Mouse (Mus musculus) 3134 (cell line): ENCODE measurements around the gene Vcam1.

Experiments
- DNase-seq: peaks from one replicate; pipeline ENCODE4 v3.0.0-alpha.2; 2011; ENCODE audit warnings: low spot score; ENCODE audit not compliant: insufficient read length; ENCODE audit errors: extremely low read depth

Gene Vcam1

DNA sequence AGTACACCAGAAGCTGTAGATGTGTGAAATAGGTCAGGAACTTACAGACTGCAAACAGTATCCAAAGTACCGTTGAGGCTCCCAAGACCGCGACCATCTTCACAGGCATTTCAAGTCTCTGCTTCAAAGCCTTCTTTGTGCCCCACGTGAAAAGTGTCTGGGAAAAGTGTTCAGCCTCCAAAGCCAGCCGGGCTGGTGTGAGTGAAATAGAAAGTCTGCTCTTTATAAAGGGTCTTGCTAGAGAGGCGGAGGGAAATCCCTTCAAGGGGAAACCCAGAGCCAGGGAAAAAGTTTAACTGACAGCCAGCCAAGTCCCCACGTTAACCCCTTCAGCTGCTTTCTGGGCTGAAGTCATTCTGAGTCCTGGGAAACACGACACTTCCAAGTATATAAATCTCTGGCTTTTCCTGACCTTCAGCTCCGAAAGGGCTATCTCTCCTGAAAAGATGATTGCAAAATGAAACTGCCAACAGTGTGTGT is at the start of gene Vcam1:
Gene Vcam1 (minus strand): TSS at position 430 of the 480 bp plus-strand sequence.
- DNase-seq: peak; percentile 27

- no peak for DNase-seq
These were observed 45.6 kb upstream of the Vcam1 start for GRCm38 (mm10) chr3:116175106-116175505.

DNA sequence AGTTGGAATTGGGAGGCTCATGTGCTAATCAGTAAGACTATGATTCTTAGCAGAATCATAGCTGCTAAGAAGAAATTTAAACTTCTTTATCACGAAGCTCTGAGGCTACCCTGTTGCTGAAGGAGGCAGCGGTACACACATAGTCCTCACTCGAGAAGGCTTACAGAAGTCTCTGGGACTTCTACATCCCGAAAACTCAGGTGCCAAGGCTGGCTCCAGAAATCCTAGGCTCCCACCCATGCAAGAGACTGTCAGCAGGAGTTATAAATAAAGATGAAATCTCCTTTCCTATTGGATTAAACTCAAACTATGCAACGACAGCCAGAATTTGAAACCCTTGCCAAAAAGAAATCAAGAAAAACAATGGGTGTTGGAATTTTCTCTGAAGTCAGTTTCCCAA is 42.0 kb upstream of the Vcam1 start:
- no peak for DNase-seq

GRCm38 (mm10) chr3:116168056-116168455 is 38.6 kb upstream of the Vcam1 start:
- no peak for DNase-seq

DNA sequence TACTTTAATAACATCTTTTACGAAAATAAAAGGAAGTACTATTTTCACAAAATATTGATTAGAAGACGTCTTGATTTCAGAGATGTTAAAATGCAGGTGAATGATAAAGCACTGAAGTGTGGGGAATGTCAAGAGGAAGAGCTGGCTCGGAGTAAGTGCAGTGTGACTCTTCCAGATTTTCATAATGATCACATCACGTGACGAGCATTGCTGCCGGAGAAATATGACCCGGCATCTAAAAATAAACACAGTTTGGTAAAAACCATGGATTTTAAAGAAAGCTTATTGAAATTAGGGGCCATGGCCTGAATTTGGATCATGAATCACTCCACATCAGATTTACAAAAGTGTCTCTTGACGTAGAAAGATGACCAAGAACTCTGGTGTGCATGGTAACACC is 36.8 kb upstream of the Vcam1 start:
- no peak for DNase-seq

- DNase-seq: no peak
These were observed 35.5 kb upstream of the Vcam1 start for GRCm38 (mm10) chr3:116165030-116165429.

DNA sequence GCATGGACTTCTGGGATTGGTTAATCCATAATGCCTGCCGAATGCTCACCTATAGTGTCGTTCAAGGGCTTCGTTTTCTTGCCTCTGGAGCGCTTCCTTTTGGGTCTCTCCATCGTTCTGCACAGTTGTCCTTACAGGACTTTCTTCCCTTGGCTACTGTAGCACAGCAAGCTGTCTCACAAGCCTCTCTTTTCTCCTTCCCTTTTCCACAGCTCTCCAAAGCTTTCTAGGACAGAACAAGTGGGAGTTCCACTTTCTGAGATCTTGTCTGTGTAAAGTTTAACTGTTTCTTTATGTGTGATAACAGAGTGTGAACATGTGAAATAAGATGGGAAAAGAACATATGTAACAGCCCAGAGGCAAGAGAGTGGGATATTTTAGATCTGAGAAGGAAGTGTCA is 34.0 kb upstream of the Vcam1 start:
- no peak for DNase-seq

DNA sequence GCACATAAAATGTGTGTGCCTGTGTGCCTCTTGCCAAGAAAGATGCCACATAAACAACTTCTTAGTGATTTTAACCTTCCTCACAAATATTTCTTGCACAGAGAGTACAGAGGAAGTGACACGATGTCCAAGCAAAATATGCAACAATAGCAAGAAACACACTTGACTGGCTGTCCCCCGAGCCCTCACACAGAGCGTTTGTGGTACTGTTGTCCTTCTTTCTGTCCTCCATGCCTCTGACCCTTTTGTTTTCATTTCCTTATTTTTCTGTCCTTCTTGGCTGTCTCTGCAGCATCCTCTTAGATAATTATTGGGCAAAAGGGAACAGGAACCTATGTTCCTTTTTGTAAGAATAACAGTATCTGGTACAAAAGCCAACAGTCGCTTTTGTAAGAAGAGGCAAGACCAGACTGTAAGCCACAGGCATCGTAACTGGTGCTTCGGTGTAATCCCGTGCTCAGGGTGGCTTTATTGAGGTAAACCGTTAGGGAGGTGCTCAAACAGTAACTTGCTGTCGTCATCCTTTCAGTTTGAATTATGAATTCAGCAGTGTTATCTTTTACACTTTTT is 32.7 kb upstream of the Vcam1 start:
- DNase-seq: no peak

DNA sequence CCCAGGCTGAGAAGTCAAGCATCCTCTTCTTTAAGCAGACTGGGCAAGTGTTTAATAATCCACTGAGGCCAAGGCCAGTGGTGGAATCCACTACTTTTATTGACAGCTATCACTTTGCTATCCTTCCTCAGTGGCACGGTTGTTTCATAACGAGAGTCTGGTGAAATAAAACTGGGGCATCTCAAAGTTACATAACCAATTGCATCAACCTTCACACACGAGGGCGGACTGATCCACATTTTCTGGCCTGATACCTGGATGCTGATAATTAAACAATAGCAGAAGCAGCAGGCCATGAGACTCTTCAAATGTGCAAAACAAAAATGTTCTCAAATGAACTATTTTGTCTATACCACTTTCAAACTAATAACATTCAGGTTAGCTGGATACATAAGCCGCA is 29.9 kb upstream of the Vcam1 start:
- no peak for DNase-seq

GRCm38 (mm10) chr3:116157447-116157990 is 28.0 kb upstream of the Vcam1 start:
- DNase-seq: no peak

- DNase-seq: no peak
These were observed 20.7 kb upstream of the Vcam1 start for GRCm38 (mm10) chr3:116150056-116150632.

- no peak for DNase-seq
These were observed 19.6 kb upstream of the Vcam1 start for GRCm38 (mm10) chr3:116149096-116149495.

DNA sequence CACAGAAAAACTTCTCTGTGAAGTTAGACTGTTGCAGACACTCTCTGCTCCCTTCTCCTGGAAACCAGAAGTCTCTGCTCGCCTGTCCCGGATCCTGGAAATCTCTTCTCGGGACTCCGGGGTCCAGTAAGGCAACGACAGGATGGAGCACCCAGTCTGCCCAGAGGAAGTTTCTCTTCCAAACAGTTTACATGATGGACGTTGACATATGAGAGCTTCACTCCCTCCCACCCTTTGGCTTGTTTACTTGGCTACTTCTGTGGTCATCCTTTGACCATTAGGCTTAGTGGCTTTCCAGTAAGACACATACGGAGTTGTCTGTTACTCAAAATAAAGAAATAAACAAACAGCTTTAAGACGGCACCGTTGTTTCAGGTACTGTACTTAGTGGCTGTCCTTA is 19.2 kb upstream of the Vcam1 start:
- no peak for DNase-seq

DNA sequence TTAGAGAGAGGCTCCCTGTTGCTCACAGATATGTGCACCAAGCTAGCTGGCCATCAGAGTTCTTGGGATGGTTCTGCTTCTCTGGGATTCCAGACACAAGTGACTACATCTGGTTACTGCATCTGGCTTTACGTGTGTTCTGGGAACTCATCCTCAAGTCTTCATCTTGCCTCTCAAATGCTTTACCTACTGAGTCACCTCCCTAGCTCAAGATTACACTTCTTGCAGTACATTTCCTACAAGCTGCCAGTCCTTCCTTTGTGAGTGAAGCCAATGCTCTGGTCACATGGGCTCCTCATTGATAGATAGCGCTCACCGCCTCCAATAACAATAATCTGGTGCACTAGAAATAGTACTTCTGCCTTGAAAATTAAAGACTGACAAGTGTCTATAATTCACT is 11.7 kb upstream of the Vcam1 start:
- DNase-seq: no peak

DNA sequence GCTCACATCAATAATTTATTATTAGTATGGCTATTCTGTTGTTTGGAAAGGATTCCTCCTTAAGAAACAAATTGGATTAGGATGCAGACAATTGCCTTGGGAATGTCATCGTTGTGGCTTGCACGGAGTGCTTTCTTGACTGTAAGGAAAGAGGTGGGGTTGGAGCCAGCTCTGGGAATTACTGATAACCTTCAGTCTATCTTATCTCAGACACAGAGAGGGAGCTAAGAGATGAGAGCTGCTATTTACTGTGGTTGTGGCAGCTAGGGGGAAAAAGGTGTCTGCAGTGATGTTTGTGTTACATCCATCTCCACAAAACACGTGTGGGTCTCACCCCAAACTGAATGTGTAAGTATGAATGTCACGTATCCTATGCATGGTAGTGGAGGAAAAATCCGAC is 9.5 kb upstream of the Vcam1 start:
- DNase-seq: no peak

GRCm38 (mm10) chr3:116138081-116138480 is 8.6 kb upstream of the Vcam1 start:
- DNase-seq: no peak

DNA sequence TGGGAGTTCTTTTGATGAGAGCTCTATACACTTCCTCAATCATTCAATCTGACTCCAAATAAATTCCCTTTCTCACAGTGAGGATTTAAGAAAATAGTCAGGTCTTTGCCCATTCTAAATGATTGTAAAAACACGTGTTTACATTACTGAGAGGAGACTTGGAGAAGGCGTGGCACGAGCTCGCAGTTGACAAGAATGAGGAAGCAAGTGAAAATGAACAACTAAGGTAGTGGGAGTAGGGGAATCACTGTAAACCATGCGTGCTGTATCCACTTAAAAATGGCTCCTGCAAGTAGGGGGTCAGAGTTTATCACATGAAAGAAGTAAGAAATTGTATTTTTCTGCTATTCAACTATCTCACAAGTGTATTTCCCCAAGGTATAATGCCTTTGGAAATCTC is 3.9 kb upstream of the Vcam1 start:
- DNase-seq: no peak

GRCm38 (mm10) chr3:116130711-116131110 is 1.2 kb upstream of the Vcam1 start:
- DNase-seq: no peak

GRCm38 (mm10) chr3:116129841-116130595 is 530 bp upstream of the Vcam1 start:
- no peak for DNase-seq

GRCm38 (mm10) chr3:116128311-116129204 is 930 bp downstream of the Vcam1 start:
- DNase-seq: peak; percentile 22

- DNase-seq: no peak
These were observed 1.7 kb downstream of the Vcam1 start for GRCm38 (mm10) chr3:116127836-116128235.
